Mouse (Mus musculus): ENCODE data around the gene Brinp2.

Gene Brinp2

DNA sequence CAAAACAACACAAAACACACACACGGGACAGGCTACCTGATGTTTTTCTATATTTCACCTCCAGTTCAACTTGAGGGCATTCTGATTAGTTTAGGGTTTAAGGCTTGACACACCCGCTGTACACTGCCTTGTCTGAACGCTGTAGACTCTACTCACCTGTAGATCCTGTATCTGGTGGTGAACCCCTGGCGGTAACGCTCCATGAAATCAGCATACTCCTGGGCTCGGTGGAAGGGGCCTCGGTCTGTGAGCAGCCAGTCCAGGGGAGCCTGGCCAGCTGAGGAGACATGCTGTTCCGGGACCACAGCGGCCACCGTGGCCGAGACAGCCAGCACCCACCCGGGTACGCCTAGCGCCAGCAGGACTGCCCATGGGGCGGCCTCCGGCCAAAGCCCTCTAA is 60.9 kb downstream of the Brinp2 start:
- no peak for DNase-seq (ENCODE audit: low read depth, low spot score)

DNA sequence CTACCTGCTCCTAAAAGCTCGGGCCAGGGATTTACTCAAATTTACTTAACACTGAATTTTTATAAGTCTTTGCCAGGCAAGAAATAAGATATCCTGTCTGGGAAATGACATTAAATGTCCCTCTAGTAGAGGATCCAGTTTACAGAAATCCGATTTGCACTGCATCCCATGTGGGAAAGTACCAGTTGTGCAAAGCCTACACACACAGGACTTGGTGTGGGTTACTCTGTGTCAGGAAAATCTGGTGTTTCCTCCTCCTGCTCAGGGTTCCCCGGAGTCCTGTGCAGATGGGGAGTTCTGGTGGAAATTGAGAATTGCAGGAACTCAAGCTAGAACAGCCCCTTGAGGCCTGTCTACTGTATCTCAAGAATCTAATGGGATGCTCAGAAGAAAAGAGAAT is 70.9 kb downstream of the Brinp2 start:
- DNase-seq (ENCODE audit: low read depth, low spot score) = no peak

DNA sequence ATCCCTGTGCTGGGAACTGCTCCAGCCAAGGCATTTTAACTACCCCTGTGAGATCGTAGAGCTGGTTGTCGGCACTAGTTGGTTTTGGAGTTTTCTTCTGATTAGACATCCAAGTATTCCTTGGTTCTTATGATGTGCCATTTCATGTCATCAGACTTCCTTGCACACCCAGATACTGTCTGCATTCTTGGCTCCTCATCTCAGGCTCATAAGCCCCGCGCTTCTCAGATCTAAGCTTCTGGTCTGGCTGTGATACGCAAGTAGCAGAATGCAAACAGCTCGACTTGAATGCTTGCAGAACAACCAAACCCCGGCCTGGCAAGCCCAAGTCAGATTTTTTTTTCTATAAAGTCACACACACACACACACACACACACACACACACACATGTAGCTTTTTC is 72.3 kb downstream of the Brinp2 start:
- DNase-seq (ENCODE audit: low read depth, low spot score) = no peak

DNA sequence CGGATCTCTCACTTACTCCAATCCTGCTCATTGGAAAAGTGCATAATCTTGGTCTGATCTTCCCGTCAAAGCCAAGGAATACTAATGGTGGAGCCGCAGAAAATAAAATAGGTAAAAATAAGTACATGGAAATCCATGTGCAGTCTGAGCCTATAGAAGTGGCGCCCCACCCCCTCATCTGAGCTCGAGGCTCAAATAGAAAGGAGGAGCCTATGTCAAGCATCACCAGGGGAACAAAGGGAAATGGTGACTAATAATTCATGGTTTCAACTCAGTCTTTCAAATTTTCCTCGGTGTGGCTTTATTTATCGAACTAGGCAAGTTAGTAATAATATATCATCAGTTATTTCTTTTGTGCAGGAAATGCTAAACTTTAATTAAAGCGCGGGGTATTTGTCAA is 84.1 kb downstream of the Brinp2 start:
- DNase-seq (ENCODE audit: low read depth, low spot score) = no peak

DNA sequence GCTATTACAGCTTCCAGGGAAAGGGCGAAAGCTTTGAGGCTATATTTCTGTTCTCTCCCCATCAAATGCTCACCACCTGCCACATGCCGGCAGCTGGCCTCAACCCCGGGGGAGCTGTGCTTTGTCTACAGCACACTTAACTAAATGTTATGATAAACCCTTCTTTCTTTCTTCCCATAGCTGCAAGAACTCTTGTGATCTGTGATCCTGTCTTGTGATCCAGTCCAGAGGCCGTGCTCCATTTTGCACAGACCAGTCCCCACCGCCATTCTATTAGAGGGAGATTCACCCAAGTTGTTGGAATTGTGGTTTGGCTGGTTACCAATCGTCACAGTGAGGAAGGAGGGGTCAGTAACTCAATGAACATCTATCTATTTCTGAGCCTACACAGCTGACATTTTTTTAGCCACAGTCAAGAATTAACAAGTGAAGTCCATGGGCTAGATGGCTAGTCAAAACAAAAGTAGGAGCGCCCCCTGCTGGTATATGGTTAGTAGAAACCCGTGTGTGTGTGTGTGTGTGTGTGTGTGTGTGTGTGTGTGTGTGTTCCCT is 89.0 kb downstream of the Brinp2 start:
- no peak for DNase-seq (ENCODE audit: low read depth, low spot score)

DNA sequence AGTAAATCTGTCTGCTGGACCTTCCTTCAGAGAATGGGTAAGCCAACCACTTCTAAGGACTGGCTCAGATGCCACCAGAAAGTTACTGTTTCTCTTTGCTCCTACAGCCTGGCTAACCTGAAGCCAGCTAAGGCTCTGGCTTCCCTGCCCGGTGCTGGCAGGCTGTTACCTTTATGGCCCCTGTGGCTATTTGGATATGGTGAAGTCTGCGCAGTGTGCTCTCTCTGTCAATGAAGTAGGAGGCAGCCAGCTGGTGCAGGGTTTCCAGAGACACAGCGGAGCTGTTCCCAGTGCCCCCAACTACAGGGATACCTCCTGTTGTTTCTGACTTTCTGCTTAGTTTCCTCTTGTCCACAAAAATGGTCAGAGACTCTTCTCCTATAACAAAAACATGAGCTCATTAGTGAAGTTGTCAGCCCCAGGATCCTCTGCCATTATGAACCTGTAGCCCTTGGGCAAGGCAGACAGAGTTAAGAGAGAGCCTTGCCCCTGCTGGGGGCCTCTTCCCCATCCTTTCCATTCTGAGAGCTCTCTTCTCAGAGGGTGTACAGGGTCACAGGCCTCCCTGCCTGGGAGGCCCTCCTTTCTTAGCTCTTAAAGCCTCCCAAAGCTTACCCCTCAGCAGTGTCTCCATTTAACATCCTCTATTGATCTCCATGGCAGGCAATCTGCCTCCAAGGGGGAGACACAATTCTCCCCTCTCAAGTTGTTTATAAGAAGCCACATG is 89.7 kb downstream of the Brinp2 start:
- no peak for DNase-seq (ENCODE audit: low read depth, low spot score)

DNA sequence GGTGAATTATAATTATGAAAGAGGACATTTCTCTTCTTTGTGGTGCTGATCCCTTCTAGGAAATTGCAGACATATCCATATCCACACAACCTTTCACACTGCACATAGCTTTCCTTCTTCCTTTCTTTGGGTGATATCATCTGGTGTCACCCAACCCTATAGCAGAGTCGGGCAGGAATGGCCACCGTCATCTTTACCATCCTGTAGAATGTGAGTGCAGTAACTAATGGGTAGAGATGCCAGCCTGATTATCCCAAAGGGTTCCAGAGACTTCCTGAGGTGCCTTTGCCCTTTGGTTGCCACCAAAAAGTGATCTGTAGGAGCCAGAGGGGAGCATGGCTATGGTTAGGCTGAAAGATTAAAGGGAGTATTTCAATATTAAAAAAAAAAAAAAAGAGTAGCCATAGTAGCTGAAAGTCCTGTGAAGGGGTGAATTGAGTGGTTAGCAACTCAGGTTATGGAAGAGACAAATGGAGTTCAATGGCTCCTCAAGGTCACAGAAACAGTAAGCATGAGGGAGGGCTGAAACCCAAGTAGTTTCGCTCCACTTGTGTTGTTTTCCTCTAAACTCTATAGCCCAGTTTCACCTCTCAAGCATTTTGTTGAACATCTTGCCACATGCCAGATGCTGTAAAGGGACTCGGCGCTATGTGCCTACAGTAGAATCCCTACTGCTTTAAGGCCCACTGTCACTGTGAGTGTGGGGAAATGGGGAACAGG is 96.5 kb downstream of the Brinp2 start:
- no peak for DNase-seq (ENCODE audit: low read depth, low spot score)

DNA sequence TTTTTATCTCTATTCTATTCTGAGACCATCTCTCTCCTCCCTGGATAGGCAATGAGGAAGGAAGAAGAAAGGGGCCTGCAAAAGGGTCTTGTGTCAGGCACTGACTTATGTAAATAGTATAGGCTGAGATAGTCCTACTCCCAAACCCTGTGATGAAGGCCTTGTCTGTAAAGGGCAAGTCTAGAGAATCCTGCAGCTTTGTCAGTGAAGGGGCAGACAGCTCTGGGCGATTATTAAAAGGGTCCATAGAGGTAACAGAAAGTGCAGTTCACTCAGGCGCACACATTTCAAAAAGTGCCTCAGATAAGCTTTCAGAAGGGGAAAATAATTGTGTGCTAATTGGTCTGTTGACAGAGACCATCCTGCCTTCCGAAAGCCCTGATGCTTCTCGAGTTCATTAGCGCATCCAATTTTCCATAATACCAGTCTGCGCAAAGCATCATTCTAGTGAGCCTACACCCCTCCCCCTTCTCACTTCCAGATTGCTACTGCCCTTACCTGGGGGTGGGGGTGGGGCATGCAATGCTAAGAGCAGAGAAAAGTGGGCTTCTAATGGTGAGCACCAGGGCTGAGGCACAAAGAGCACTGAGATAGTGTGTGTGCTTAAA is 97.3 kb downstream of the Brinp2 start:
- no peak for DNase-seq (ENCODE audit: low read depth, low spot score)

DNA sequence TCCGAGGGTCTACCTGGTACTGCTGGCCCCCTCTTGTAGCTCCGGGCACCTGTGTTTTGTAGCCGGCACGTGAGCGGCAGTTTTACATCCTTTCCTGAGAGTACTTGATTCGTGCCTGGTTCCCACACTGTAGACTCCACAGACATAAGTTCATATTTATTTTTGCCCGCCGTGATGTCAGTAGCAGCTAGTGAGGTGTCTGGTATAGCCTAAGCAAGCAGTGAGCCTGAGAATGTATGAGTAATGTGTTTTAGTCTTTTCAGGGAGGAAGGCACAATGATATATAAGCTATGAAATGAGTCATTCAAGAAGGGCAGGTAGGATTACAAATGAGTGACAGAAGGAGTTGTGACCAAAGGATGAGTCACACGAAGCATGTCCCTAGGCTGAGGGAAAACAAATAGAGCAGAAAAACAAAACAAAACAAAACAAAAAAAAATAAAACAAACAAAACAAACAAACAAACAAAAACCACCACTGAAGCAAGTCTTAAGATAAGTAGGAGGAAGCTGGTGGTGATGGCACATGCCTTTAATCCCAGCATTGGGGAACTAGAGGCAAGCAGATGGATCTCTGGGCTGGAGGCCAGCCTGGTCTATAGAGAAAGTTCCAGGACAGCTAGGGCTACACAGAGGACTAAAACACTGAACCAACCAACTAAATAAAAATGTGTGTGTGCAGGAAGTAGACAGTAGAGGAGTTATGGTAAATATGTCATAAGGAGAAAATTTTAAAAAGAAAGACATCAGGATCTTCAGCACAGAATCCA is 100.0 kb downstream of the Brinp2 start:
- DNase-seq (ENCODE audit: low read depth, low spot score) = no peak

DNA sequence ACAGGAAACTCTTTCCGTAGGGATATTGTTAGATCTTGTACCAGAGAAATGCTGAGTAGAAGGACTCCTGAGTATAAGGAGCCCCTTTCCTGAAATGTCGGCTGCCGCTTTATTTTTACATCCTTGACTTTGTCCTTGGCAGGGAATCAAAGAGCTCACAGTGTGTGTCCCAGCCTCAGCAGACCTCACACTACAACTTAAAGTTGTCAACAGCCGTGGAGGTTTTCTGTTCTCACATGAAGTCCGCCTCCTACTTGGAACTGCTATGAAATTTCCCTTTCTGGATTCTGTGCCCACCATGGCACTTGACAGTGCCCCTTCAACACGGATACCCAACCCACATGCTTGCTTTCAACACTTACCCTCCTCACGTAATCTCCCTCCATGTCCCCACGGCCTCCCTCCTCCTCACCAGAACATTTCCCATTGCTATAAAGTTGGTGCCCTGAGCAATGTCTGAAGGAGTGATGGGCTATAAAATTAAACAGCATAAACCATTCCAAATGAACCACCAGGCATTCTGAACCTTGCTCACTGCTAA is 103.4 kb downstream of the Brinp2 start:
- no peak for DNase-seq (ENCODE audit: low read depth, low spot score)

DNA sequence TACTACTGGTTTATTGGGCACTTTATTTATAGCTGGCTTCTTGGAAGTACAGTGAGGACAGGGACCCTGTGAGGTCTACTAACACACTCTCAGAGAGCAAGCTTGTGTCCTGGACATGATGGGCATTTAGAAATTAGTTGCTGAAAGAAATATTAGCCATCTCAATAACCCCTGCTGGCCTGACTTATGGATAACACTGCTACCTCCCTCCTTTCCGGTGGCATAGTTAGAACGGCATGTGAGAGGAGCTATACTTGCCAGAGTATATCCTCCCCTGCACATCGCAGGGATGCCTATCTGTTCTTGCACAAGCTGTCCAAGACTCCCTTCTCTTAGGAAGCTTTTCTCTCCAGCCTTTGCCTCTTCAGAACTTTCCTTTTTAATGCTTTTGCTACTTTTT is 107.9 kb downstream of the Brinp2 start:
- no peak for DNase-seq (ENCODE audit: low read depth, low spot score)

DNA sequence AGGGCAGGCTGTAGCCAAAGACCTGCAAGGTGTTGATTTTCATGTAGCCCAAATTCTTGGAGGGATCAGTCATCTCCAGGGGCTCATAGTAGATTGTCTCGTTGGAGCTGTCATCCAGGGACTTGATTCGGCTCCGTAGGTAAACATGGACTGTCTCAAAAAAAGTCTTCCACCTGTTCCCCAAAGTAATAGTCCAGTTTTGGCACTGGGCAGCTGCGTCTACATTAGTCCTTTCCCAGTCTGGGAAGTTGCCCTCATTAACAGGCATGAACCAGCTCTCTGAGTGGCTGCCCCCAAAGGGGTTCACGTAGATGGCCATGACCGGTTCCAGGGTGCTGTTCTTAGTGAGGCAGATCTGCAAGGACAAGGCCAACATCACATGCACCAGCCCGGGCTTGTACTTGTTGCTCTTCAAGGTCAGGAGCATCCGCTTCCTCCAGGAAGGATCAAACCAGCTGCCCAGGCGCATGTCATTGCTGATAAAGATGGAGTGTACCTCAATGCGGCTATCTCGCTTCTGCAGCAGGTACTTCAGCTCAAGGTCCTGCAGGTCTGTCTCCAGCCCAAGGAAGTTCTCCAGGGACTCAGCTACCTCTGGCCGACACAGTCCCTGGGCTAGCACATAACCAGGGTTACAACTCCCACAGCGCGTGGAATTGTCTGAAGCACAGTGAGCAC is 109.5 kb downstream of the Brinp2 start:
- DNase-seq (ENCODE audit: low read depth, low spot score) = no peak

DNA sequence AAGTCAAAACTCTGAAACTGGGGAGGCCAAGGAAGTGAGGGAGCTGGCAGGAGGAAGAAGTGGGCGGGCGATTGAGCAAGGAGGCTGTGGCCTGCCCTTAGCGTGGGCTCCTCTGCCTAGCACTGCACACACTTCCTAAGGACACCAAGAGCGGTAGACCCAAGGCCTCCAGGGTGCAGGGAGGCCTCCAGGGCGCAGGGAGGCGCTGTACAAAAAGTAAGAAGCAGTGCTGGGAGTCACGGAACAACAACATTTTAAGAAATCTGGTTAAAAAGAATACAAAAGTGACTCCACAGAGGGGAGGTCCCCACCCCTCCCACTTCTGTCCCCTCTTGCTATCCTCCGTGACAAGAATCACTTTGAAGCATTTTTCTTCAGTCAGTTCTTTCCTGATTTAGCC is 110.6 kb downstream of the Brinp2 start:
- no peak for DNase-seq (ENCODE audit: low read depth, low spot score)

DNA sequence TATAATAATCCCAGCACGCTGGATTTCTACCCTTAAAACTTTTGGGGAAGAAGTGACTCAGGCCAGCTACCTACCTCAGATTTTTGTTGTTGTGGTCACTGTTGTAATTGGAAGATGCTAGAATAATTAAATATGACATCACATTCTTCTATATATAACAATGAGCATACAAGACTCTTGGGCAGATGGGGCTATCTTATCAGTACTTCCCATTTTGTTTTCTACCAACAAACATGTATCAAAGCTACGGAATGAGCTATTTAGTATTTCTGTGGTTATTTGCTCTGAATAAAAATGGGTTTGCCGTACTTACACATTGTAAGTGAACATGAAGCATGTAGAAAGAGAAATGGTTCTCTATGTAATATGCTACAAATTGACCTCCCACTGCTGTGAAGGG is 112.1 kb downstream of the Brinp2 start:
- DNase-seq (ENCODE audit: low read depth, low spot score) = no peak

DNA sequence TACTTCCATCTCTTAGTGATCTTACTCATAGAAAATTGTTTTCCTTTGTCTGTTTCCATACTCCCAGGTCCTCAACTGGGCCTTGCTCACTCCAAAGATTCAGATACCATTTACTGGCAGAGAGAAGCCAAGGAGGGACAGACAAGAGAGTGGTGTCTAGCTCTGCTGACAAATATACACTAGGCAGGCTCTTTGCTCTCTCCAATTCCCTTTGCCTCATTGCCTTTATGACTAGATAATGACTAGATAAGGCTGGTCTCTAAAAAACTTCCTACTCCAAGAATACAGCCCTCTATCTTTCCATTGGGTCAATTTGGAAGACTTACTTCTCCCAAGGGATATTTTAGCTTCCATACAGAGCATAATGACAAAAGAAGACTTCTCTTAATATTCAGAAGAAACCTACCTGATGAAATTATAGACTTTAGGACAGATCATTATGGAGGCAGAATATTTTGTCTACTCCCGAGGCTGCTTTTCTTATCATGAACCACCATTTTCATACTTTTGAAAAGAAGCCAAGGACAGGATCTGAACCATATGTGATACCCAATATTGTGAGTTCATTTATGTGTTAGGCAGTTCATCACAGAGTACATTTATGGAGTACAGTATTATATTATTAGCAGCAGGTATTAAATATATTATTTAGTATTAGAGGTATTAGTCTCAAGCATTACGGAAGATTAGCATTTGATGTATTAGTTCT is 114.1 kb downstream of the Brinp2 start:
- no peak for DNase-seq (ENCODE audit: low read depth, low spot score)

DNA sequence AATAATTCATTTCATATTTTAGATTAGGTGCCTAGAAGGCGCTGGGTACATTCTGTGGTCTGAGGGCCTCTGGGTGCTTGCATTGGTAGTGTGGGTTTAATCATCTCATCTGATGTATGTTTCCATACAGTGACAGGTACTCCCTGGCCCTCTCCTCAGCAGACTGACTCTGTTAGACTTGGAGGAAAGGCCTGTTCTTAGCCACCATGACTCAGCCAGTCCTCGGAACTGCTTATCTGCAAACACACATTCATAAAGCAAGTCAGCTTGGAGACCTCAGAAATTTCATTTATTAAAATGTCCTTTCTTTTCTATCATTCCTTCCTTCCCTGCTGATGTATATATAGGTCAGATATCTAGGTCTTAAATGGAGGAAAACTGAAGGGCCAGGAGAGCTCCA is 116.3 kb downstream of the Brinp2 start:
- DNase-seq (ENCODE audit: low read depth, low spot score) = no peak

DNA sequence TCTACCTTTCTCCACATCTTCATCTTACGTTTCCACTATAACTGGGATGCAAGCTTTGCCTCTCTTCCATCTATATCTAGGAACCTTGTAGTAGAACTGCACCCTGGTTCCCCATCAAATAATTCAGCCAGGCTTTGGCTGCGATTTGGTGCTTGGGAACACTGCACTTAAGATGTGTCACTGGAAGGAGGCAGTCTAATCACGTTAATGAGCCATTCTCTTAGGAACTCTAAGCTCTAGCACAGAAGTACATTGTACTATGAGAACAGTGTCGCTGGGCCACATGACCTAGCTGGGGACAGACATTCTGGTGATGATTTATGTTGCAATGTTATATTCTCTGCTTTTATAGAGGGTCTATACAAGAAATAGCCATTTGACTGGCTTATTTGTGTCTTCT is 117.4 kb downstream of the Brinp2 start:
- no peak for DNase-seq (ENCODE audit: low read depth, low spot score)

DNA sequence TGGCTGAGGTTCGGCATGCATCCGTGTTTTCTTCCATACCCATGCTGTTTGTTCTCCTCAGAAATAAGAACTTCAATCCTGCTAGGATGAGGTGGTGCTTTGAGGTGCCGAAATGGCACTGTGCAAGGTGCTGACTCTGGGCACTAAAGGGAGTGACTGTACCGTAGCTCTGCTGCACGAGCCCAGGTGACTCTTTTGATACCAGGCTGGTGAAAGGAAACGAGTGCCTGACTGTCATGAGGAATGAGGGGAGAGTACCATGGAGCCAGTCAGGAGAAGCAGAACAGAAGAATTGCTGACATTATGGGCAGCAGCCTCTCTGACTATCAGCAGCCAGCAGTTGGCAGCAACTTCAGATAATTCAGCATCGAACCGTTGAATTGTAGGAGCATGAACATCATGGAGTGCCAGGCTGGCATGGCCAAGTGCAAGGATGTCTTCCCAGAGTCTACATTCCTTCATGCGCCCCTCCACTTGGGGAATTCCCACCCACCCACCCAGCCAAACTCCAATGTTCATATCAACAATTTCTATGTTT is 127.4 kb downstream of the Brinp2 start:
- DNase-seq (ENCODE audit: low read depth, low spot score) = no peak

DNA sequence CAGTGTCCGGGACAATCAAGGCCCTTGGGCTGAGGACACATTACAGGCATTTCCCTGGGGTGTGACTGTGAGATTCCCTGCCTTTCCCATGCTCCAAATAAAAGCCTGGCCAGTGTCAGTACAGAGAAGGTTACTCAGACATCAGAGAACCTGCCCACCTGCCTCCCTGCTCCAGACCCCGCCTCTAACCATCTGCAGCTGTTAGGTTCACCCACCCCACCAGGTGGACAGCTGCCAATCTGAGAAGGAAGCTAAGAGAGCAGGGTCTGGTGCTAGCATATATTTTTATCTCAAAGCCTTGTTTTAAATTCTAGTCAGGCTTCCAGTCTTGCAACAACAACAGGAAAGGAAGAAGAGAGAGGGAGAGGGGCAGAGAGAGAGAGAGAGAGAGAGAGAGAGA is 128.9 kb downstream of the Brinp2 start:
- no peak for DNase-seq (ENCODE audit: low read depth, low spot score)

DNA sequence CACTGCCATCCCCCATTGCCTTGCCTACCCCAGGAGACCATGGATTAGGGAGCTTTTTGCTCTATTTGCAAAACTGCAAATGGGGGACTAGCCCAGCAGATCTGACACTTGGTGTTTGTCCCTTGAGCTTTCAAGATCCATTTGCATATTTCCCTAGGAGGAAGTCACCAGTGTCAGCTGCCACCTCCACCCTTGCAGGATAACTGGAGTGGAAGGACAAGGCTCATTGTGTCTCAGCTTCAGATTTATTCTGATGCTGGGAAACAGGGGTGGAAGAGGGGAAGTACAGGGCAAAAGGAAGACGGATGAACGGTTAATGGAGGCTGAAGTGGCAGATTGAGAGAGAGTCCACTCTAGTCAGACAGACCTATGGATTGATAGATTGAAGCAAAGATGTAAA is 129.4 kb downstream of the Brinp2 start:
- DNase-seq (ENCODE audit: low read depth, low spot score) = no peak

All from c-Kit-negative CD71-positive TER-119-positive erythroid progenitor cells, embryonic 14.5 days (primary cell).